Mouse (Mus musculus): ENCODE measurements at regions not wholly inside any gene's neighbourhood (a gene's known extent, or its start where the extent isn't known, plus 50 kb on each side); places are given as distances from the start of the nearest gene placed in this dataset.

GRCm38 (mm10) chr5:28793781-28794180 lies 326.7 kb upstream of the Shh start:
- TF ChIP-seq CTCF (conservative IDR thresholded peaks at IDR 0.05; ENCODE audit: insufficient read depth, insufficient read length, low read depth, low read length) (no peak), POLR2A (IDR thresholded peaks at IDR 0.05; ENCODE audit: low read depth, low read length) (no peak)
